Mouse (Mus musculus) kidney, postnatal 10 days (tissue): Measurements from ENCODE around the gene Slc6a19.
"Not testable (repeated sequence)": the region's sequence is repeated elsewhere in the genome, so short reads cannot be mapped to it uniquely, and the experiment has no call there.

Experiments used
- DNase-seq: peaks from one replicate; pipeline ENCODE4 v3.0.0; 2021; ENCODE audit warnings: mixed read lengths

Slc6a19 gene

GRCm38 (mm10) chr13:73711803-73712202, 7.1 kb upstream of the Slc6a19 start:
- no peak for DNase-seq

GRCm38 (mm10) chr13:73711221-73711620, 6.6 kb upstream of the Slc6a19 start:
- DNase-seq = peak; percentile 54

GRCm38 (mm10) chr13:73709491-73709890, 4.8 kb upstream of the Slc6a19 start:
- peak; percentile 48 for DNase-seq

GRCm38 (mm10) chr13:73703486-73703885, 1.2 kb downstream of the Slc6a19 start:
- DNase-seq = not testable (repeated sequence)

- no peak for DNase-seq
These were observed 1.9 kb downstream of the Slc6a19 start for GRCm38 (mm10) chr13:73702776-73703175.

GRCm38 (mm10) chr13:73701161-73701883, 3.3 kb downstream of the Slc6a19 start:
- no peak for DNase-seq

GRCm38 (mm10) chr13:73700554-73700953, 4.1 kb downstream of the Slc6a19 start:
- peak; percentile 62 for DNase-seq

- DNase-seq = no peak
These were observed 5.0 kb downstream of the Slc6a19 start for GRCm38 (mm10) chr13:73699714-73700113.

GRCm38 (mm10) chr13:73696529-73696928, 8.1 kb downstream of the Slc6a19 start:
- no peak for DNase-seq

- no peak for DNase-seq
These were observed 9.7 kb downstream of the Slc6a19 start for GRCm38 (mm10) chr13:73694972-73695371.

- no peak for DNase-seq
These were observed 11.3 kb downstream of the Slc6a19 start for GRCm38 (mm10) chr13:73693333-73693732.

GRCm38 (mm10) chr13:73692249-73692868, 12.3 kb downstream of the Slc6a19 start:
- DNase-seq = peak; percentile 92

GRCm38 (mm10) chr13:73688934-73689333, 15.7 kb downstream of the Slc6a19 start:
- no peak for DNase-seq

GRCm38 (mm10) chr13:73687601-73688000, 17.1 kb downstream of the Slc6a19 start:
- DNase-seq = peak; percentile 27

GRCm38 (mm10) chr13:73685502-73685901, 19.2 kb downstream of the Slc6a19 start:
- no peak for DNase-seq

GRCm38 (mm10) chr13:73684412-73684811, 20.3 kb downstream of the Slc6a19 start:
- DNase-seq = no peak

GRCm38 (mm10) chr13:73683682-73684081, 21.0 kb downstream of the Slc6a19 start:
- DNase-seq = no peak

GRCm38 (mm10) chr13:73682226-73682625, 22.4 kb downstream of the Slc6a19 start:
- no peak for DNase-seq

- DNase-seq = peak; percentile 63
These were observed 24.3 kb downstream of the Slc6a19 start for GRCm38 (mm10) chr13:73680394-73680793.

- DNase-seq = peak; percentile 54
These were observed 25.4 kb downstream of the Slc6a19 start for GRCm38 (mm10) chr13:73679311-73679710.

- DNase-seq = peak; percentile 34
These were observed 26.8 kb downstream of the Slc6a19 start, which contains the start of gene Slc6a18 for GRCm38 (mm10) chr13:73677853-73678252. Gene Slc6a18, minus strand, starts transcription at chr13:73678023.

- DNase-seq = peak; percentile 42
These were observed 29.5 kb downstream of the Slc6a19 start for GRCm38 (mm10) chr13:73675161-73675560.

GRCm38 (mm10) chr13:73660163-73660695, 44.4 kb downstream of the Slc6a19 start:
- no peak for DNase-seq

GRCm38 (mm10) chr13:73658953-73659352, 45.7 kb downstream of the Slc6a19 start:
- no peak for DNase-seq
